Mouse (Mus musculus) bone marrow macrophage, adult 2 months (primary cell): ENCODE results near the gene Casr.

Experiments used
- CTCF ChIP-seq: IDR thresholded peaks from 2 replicates; pipeline ENCODE4 v1.5.1; 2012; ENCODE audit warnings: low read depth, mild to moderate bottlenecking, low read length, moderate library complexity
- POLR2A ChIP-seq: IDR thresholded peaks from 2 replicates; pipeline ENCODE4 v1.6.1; 2012; ENCODE audit warnings: mild to moderate bottlenecking, low read depth, low read length, borderline replicate concordance

- TF ChIP-seq CTCF (no peak), POLR2A (no peak)
These were observed 55.1 kb downstream of the Casr start for GRCm38 (mm10) chr16:36506827-36507226.
